Mouse (Mus musculus): ENCODE data around the gene Pdxk. TPM values are rescaled to one million over a fixed set of nuclear protein-coding genes. Genes with fewer than 3 reads are reported as not detected.
A peak's percentile ranks its signal among the peaks of the same experiment; 100 is the strongest.
"Not testable (repeated sequence)": the region's sequence is repeated elsewhere in the genome, so short reads cannot be mapped to it uniquely, and the experiment has no call there.

Gene Pdxk
- polyA plus RNA-seq, 1 experiment: 13.7 TPM

- peaks cover 13% of the 10 kb centered on the region for H3K4me1 ChIP-seq (ENCODE audit: control insufficient read depth, insufficient read depth, low read length)
- no peaks in the 10 kb centered on the region for H3K36me3 ChIP-seq (ENCODE audit: control insufficient read depth, insufficient read depth, low read length, poor library complexity, severe bottlenecking)
- H3K9ac ChIP-seq (ENCODE audit: low read depth, poor library complexity, severe bottlenecking): no peak overlapping the region
- H3K27ac ChIP-seq (ENCODE audit: insufficient read depth, low read length): no peak overlapping the region
- H3K27me3 ChIP-seq (ENCODE audit: control insufficient read depth, insufficient read depth, low read length, poor library complexity, severe bottlenecking): no peaks in the 10 kb centered on the region
- no peaks in the 10 kb centered on the region for H3K9me3 ChIP-seq (replicated peaks; ENCODE audit: control insufficient read depth, insufficient read depth, low read length, poor library complexity, severe bottlenecking)
- H3K4me3 ChIP-seq (ENCODE audit: low read depth, low read length): no peak overlapping the region
- no peak for TF ChIP-seq POLR2A (IDR thresholded peaks at IDR 0.05; ENCODE audit: insufficient read depth, low read length)
- TF ChIP-seq EP300 (IDR thresholded peaks at IDR 0.05; ENCODE audit: insufficient read depth, low read depth, low read length): no peak
- TF ChIP-seq CTCF (IDR thresholded peaks at IDR 0.05; ENCODE audit: low read depth, low read length): no peak
Measured at GRCm38 (mm10) chr10:78420929-78421328, 43.8 kb downstream of the Pdxk start.

GRCm38 (mm10) chr10:78418791-78419190 is 46.0 kb downstream of the Pdxk start:
- Histone ChIP-seq H3K27ac (ENCODE audit: insufficient read depth, low read length) (no peak overlapping the region), H3K9ac (ENCODE audit: low read depth, poor library complexity, severe bottlenecking) (no peak overlapping the region), H3K4me1 (ENCODE audit: control insufficient read depth, insufficient read depth, low read length) (peaks cover 9% of the 10 kb centered on the region), H3K9me3 (replicated peaks; ENCODE audit: control insufficient read depth, insufficient read depth, low read length, poor library complexity, severe bottlenecking) (no peaks in the 10 kb centered on the region), H3K27me3 (ENCODE audit: control insufficient read depth, insufficient read depth, low read length, poor library complexity, severe bottlenecking) (no peaks in the 10 kb centered on the region), H3K36me3 (ENCODE audit: control insufficient read depth, insufficient read depth, low read length, poor library complexity, severe bottlenecking) (no peaks in the 10 kb centered on the region), H3K4me3 (ENCODE audit: low read depth, low read length) (no peak overlapping the region)
- no peak for TF ChIP-seq POLR2A (IDR thresholded peaks at IDR 0.05; ENCODE audit: insufficient read depth, low read length)
- no peak for TF ChIP-seq CTCF (IDR thresholded peaks at IDR 0.05; ENCODE audit: low read depth, low read length)
- no peak for TF ChIP-seq EP300 (IDR thresholded peaks at IDR 0.05; ENCODE audit: insufficient read depth, low read depth, low read length)

GRCm38 (mm10) chr10:78417888-78418287 is 46.9 kb downstream of the Pdxk start:
- Histone ChIP-seq H3K9me3 (replicated peaks; ENCODE audit: control insufficient read depth, insufficient read depth, low read length, poor library complexity, severe bottlenecking) (no peaks in the 10 kb centered on the region), H3K4me3 (ENCODE audit: low read depth, low read length) (no peak overlapping the region), H3K27ac (ENCODE audit: insufficient read depth, low read length) (no peak overlapping the region), H3K27me3 (ENCODE audit: control insufficient read depth, insufficient read depth, low read length, poor library complexity, severe bottlenecking) (no peaks in the 10 kb centered on the region), H3K9ac (ENCODE audit: low read depth, poor library complexity, severe bottlenecking) (no peak overlapping the region), H3K36me3 (ENCODE audit: control insufficient read depth, insufficient read depth, low read length, poor library complexity, severe bottlenecking) (no peaks in the 10 kb centered on the region), H3K4me1 (ENCODE audit: control insufficient read depth, insufficient read depth, low read length) (peaks cover 6% of the 10 kb centered on the region)
- no peak for TF ChIP-seq EP300 (IDR thresholded peaks at IDR 0.05; ENCODE audit: insufficient read depth, low read depth, low read length)
- TF ChIP-seq CTCF (IDR thresholded peaks at IDR 0.05; ENCODE audit: low read depth, low read length): no peak
- TF ChIP-seq POLR2A (IDR thresholded peaks at IDR 0.05; ENCODE audit: insufficient read depth, low read length): no peak

GRCm38 (mm10) chr10:78414936-78415335 is 49.8 kb downstream of the Pdxk start:
- H3K9ac ChIP-seq (ENCODE audit: low read depth, poor library complexity, severe bottlenecking); H3K27ac ChIP-seq (ENCODE audit: insufficient read depth, low read length); H3K9me3 ChIP-seq (replicated peaks; ENCODE audit: control insufficient read depth, insufficient read depth, low read length, poor library complexity, severe bottlenecking); H3K36me3 ChIP-seq (ENCODE audit: control insufficient read depth, insufficient read depth, low read length, poor library complexity, severe bottlenecking); H3K4me3 ChIP-seq (ENCODE audit: low read depth, low read length); H3K27me3 ChIP-seq (ENCODE audit: control insufficient read depth, insufficient read depth, low read length, poor library complexity, severe bottlenecking); H3K4me1 ChIP-seq (ENCODE audit: control insufficient read depth, insufficient read depth, low read length): not testable (repeated sequence)

- no peak overlapping the region for H3K27ac ChIP-seq (ENCODE audit: insufficient read depth, low read length)
Measured at GRCm38 (mm10) chr10:78413152-78413520, 51.6 kb downstream of the Pdxk start.

GRCm38 (mm10) chr10:78412319-78413151 is 52.2 kb downstream of the Pdxk start, which contains the start of gene Rrp1:
Rrp1 (minus strand) TSS chr10:78413043.
- peak within 1 kb of the TSS; percentile 75 for H3K4me3 ChIP-seq (ENCODE audit: low read depth, low read length)
- H3K27ac ChIP-seq (ENCODE audit: insufficient read depth, low read length): no peak within 1 kb of the TSS
- peaks cover 18% of the 10 kb centered on the region for H3K36me3 ChIP-seq (ENCODE audit: control insufficient read depth, insufficient read depth, low read length, poor library complexity, severe bottlenecking)
- H3K27me3 ChIP-seq (ENCODE audit: control insufficient read depth, insufficient read depth, low read length, poor library complexity, severe bottlenecking): no peaks in the 10 kb centered on the region
- peak; percentile 100 for TF ChIP-seq CTCF (IDR thresholded peaks at IDR 0.05; ENCODE audit: low read depth, low read length)
- TF ChIP-seq EP300 (IDR thresholded peaks at IDR 0.05; ENCODE audit: insufficient read depth, low read depth, low read length): peak; percentile 66; the same call in 1 of the 2 replicates
- TF ChIP-seq POLR2A (IDR thresholded peaks at IDR 0.05; ENCODE audit: insufficient read depth, low read length): no peak
- H3K4me1 ChIP-seq (ENCODE audit: control insufficient read depth, insufficient read depth, low read length): no peaks in the 10 kb centered on the region
- H3K9ac ChIP-seq (ENCODE audit: low read depth, poor library complexity, severe bottlenecking): peak within 1 kb of the TSS; percentile 58
- H3K9me3 ChIP-seq (replicated peaks; ENCODE audit: control insufficient read depth, insufficient read depth, low read length, poor library complexity, severe bottlenecking): no peaks in the 10 kb centered on the region

More at GRCm38 (mm10) chr10:78413152-78413520, 51.6 kb downstream of the Pdxk start:
- Histone ChIP-seq H3K9me3 (replicated peaks; ENCODE audit: control insufficient read depth, insufficient read depth, low read length, poor library complexity, severe bottlenecking) (no peaks in the 10 kb centered on the region), H3K36me3 (ENCODE audit: control insufficient read depth, insufficient read depth, low read length, poor library complexity, severe bottlenecking) (peaks cover 16% of the 10 kb centered on the region), H3K9ac (ENCODE audit: low read depth, poor library complexity, severe bottlenecking) (no peak overlapping the region), H3K4me1 (ENCODE audit: control insufficient read depth, insufficient read depth, low read length) (peaks cover 6% of the 10 kb centered on the region), H3K27me3 (ENCODE audit: control insufficient read depth, insufficient read depth, low read length, poor library complexity, severe bottlenecking) (no peaks in the 10 kb centered on the region), H3K4me3 (ENCODE audit: low read depth, low read length) (peak overlapping the region; percentile 19)
- TF ChIP-seq CTCF (IDR thresholded peaks at IDR 0.05; ENCODE audit: low read depth, low read length) (no peak), EP300 (IDR thresholded peaks at IDR 0.05; ENCODE audit: insufficient read depth, low read depth, low read length) (no peak), POLR2A (IDR thresholded peaks at IDR 0.05; ENCODE audit: insufficient read depth, low read length) (no peak)
